Mouse (Mus musculus): ENCODE data around the gene Tbx10. TPM values are rescaled to one million over a fixed set of nuclear protein-coding genes. Genes with fewer than 3 reads are reported as not detected.
"Not testable (repeated sequence)": the region's sequence is repeated elsewhere in the genome, so short reads cannot be mapped to it uniquely, and the experiment has no call there.

The Tbx10 gene
- polyA plus RNA-seq, 1 experiment, result 0.46 TPM

DNA sequence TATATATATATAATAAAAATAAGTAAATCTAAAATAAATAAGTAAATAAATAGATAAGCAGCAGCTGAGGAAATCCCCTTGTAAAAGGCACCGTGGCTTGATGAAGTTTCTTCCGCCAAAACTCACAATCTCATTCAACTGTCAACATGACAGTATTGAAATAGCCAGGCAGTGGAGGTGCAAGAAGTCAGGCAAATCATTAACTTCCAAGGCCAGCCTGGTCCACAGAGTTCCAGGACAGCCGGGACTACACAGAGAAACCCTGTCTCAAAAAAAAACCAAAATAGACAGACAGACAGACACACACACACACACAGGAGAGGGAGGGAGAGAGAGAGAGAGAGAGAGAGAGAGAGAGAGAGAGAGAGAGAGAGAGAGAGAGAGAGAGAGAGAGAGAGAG lies 40.7 kb downstream of the Tbx10 start:
- TF ChIP-seq CTCF (IDR thresholded peaks at IDR 0.05; ENCODE audit: borderline replicate concordance, extremely low read depth, insufficient read depth, insufficient read length) (no peak), POLR2A (IDR thresholded peaks at IDR 0.05; ENCODE audit: borderline replicate concordance, extremely low read depth, insufficient read depth, insufficient read length, poor library complexity, severe bottlenecking) (no peak)
- no peak for DNase-seq (ENCODE audit: low read depth)

DNA sequence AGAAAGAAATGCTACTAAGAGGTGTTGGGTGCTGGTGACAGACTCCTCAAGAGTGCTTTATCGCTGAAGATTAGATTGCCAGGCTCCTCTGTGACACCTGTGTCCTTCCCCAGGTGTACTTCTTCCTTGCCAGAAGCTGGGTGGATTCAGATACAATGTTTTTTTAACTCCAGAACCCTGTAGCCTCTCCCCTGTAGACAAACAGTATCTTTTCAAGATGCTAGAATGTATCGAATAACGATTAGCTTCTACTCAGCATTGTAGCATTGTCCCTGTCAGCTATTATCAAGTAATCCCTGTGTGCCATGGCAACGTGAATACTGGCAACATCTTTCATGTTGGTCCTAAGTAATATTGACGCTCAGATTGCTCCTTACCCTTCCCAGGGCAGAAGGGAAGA lies 41.2 kb downstream of the Tbx10 start:
- TF ChIP-seq CTCF (IDR thresholded peaks at IDR 0.05; ENCODE audit: borderline replicate concordance, extremely low read depth, insufficient read depth, insufficient read length) (no peak), POLR2A (IDR thresholded peaks at IDR 0.05; ENCODE audit: borderline replicate concordance, extremely low read depth, insufficient read depth, insufficient read length, poor library complexity, severe bottlenecking) (no peak)

DNA sequence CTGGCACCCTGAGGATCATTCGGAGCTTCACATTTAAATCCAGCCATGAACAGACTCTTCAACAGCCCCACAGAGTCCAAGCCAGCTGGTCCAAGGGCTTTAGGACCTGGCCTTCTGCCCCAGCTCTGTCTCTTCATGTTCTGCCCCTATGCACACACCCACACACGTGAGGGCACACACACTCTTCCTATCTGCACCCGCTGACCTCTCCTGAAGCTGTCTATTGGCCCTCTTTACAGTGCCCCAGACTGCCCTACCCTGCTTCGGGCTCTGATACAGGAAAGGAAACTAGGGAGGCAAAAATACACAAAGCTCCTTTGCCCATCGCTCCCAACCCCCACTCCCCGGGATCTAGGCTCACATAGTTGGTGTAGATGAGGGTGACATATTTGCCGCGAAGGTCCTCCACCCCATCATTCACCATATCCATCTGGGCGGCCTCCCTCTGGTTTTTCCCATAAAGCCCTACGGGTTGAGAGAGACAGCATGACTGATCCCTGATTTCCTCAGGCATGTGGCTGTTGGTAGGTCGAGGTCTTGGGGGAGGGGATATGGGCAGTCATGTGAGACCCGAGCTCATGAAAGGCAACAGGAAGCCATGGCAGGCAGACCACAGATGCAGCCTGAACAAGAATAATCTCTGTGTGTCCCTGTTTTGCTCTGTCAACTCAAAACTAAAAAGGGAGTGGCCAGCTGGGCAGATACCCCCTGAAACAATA lies 43.9 kb downstream of the Tbx10 start:
- no peak for TF ChIP-seq POLR2A (IDR thresholded peaks at IDR 0.05; ENCODE audit: borderline replicate concordance, extremely low read depth, insufficient read depth, insufficient read length, poor library complexity, severe bottlenecking)
- TF ChIP-seq CTCF (IDR thresholded peaks at IDR 0.05; ENCODE audit: borderline replicate concordance, extremely low read depth, insufficient read depth, insufficient read length), result no peak
- DNase-seq (ENCODE audit: low read depth), result no peak

More for the DNA sequence above, 41.2 kb downstream of the Tbx10 start:
- DNase-seq (ENCODE audit: low read depth), result no peak

DNA sequence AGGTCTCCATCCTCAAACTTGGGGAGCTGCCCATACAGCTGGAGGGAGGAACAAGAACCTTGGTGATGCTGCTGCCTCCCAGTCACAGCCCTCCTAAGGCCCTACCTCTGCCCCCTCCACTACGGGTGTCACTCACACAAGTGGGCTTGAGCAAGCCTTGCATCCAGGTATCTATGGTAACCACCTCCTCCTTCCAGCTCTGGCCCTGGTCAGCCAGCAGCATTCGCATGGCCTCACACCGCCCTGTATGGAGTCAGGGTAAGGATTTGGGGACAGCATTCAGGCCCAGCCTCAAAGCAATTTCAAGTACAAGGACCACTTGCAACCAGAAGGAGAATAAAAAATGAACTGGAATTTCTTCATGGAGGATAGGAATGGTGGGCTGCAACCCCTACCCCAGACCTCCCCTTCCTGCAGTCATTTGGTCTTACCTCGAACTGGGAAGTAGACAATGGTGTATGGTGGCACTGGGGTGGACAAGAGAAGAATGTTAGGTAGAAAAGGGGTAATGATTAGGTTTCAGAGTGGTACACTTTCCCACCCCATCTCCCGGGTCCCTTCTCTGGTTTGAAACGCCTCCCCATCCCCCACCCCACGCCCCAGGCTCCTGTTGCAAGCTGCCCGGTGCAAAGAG lies 44.7 kb downstream of the Tbx10 start:
- DNase-seq (ENCODE audit: low read depth), result not testable (repeated sequence)

DNA sequence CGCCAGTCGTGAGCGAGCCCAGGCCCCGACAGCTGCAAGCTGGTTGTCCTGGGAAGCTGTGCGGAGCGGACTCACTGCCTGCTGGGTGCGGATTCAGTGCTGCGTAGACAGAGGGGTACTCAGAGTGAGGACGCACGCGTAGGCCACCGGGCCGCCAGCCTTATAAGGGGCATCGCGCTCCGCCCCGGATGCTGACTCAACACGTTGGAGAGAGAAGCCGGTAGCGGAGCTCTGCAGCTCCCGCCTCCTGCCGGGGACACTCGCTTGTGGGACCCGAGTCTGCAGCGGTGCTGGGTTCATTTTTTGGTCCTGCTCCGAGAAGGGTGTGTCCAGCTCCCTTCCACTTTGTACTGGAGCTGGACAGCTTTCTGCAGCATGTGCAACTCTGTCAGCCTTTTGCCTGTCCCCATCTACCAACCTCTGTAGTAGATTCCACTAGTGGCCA lies 45.3 kb downstream of the Tbx10 start, which contains the start of gene Gstp1:
Gstp1 (minus strand) TSS at position 198 of the 445 bp plus-strand sequence.
- TF ChIP-seq POLR2A (IDR thresholded peaks at IDR 0.05; ENCODE audit: borderline replicate concordance, extremely low read depth, insufficient read depth, insufficient read length, poor library complexity, severe bottlenecking), result peak; percentile 55; the same call in 1 of the 2 replicates
- no peak for TF ChIP-seq CTCF (IDR thresholded peaks at IDR 0.05; ENCODE audit: borderline replicate concordance, extremely low read depth, insufficient read depth, insufficient read length)
- DNase-seq (ENCODE audit: low read depth), result peak; percentile 88

DNA sequence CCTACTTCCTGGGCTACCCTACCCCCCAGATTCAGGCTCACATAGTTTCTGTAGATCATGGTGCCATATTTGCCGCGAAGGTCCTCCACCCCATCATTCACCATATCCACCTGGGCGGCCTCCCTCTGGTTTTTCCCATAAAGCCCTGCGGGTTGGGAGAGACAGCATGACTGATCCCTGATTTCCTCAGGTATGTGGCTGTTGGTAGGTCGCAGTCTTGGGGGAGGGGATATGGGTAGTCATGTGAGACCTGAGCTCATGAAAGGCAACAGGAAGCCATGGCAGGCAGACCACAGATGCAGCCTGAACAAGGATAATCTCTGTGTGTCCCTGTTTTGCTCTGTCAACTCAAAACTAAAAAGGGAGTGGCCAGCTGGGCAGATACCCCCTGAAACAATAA lies 48.4 kb downstream of the Tbx10 start:
- not testable (repeated sequence) for DNase-seq (ENCODE audit: low read depth)

DNA sequence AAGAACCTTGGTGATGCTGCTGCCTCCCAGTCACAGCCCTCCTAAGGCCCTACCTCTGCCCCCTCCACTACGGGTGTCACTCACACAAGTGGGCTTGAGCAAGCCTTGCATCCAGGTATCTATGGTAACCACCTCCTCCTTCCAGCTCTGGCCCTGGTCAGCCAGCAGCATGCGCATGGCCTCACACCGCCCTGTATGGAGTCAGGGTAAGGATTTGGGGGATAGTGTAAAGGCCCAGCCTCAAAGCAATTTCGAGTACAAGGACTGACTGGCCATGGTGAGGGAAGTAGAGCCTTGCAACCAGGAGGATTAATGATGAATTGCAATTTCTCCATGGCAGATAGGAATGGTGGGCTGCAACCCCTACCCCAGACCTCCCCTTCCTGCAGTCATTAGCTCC lies 48.9 kb downstream of the Tbx10 start:
- DNase-seq (ENCODE audit: low read depth), result not testable (repeated sequence)

DNA sequence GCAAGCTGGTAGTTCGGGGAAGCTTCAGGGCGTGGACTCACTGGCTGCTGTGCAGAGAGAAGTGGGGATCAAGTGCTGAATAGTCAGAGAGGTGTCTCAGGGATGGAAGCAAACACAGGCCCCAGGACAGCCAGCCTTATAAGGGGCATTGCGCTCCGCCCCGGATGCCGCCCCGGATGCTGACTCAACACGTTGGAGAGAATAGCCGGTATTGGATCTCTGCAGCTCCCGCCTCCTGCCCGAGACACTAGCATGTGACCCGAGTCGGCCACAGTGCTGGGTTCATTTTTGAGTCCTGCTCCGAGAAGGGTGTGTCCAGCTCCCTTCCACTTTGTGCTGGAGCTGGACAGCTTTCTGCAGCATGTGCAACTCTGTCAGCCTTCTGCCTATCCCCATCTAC lies 49.6 kb downstream of the Tbx10 start:
- TF ChIP-seq POLR2A (IDR thresholded peaks at IDR 0.05; ENCODE audit: borderline replicate concordance, extremely low read depth, insufficient read depth, insufficient read length, poor library complexity, severe bottlenecking), result no peak
- no peak for TF ChIP-seq CTCF (IDR thresholded peaks at IDR 0.05; ENCODE audit: borderline replicate concordance, extremely low read depth, insufficient read depth, insufficient read length)
- no peak for DNase-seq (ENCODE audit: low read depth)

DNA sequence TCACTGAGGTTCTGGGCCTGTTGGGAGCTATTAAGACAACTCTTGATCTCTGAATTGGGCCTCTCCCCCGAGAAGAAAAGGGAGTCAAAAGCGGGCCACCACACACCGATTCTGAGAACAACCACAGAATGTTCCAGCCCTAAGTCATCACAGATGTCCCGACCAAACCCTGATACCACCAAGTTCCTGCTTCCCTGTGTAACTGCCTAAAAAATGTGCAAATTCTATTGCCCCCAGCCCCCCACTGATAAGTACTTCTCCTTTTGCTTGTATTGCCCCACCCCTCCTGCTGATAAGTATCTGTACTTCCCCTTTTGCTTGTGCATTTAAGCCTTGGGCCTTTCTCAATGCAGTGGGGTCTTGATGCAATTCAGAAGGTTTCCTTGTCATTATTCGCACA lies 51.6 kb downstream of the Tbx10 start:
- not testable (repeated sequence) for DNase-seq (ENCODE audit: low read depth)

DNA sequence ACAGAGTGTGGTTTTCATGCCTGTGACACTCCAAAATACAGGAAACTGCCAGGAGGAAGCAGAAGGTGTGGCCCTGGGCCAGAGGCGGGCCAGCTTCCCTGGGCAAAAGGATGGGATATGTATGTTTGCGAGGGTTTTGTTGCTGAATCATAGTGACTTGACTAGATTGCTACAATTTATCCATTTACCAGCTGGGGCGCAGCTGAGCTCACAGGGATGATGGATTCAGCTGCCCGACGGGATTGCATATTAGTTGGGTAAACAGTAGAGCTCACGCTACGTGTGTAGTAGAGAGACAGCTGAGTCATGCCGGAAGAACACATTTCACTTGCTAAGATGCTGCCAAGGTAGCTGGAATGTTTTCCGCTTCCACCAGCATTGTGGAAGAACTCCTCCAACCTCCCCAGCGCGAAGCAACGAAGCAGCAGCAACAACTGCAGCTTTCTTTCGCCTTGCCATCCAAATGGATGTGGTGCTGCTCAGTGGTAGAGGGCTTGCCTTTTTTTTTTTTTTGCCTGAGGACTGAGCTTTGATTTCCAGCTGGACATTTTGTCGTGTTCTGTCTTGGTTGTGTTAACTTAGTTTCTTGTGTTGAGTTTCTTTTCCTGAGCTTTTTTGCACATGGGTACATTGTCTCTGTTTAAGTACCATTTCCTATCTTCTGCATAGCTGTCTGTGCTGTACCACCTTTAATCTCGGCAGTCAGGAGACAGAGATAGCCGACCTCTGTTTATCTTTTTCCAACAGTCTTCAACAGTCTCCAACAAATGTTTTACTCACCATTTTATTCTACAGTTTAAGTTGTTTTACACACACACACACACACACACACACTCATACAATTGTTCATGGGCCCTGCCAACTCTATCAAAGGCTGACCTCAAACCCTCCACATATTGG lies 53.7 kb downstream of the Tbx10 start, which contains the start of gene Gstp2:
Gstp2 (minus strand) TSS at position 58 of the 900 bp plus-strand sequence.
- DNase-seq (ENCODE audit: low read depth), result peak; percentile 84
- no peak for TF ChIP-seq POLR2A (IDR thresholded peaks at IDR 0.05; ENCODE audit: borderline replicate concordance, extremely low read depth, insufficient read depth, insufficient read length, poor library complexity, severe bottlenecking)
- peak; percentile 19; the same call in 1 of the 2 replicates for TF ChIP-seq CTCF (IDR thresholded peaks at IDR 0.05; ENCODE audit: borderline replicate concordance, extremely low read depth, insufficient read depth, insufficient read length)

DNA sequence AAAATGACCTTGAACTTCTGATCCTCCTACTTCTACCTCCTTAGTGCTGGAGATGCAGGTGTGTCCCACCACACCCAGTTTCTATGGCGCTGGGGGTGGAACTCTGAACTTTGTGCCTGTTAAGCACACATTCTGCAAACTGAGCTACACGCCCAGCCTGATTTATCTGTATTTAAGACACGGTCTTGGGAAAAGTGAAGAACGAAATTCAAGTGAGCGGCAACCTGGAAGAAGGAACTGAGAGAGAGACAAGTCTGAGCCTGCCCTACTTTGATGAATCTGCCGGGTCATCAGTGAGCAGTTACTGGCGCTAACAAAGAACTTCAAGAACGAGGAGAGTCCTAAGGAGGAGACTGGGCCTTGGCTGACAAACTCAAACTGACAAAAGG lies 54.3 kb downstream of the Tbx10 start:
- DNase-seq (ENCODE audit: low read depth), result no peak
- TF ChIP-seq CTCF (IDR thresholded peaks at IDR 0.05; ENCODE audit: borderline replicate concordance, extremely low read depth, insufficient read depth, insufficient read length) (no peak), POLR2A (IDR thresholded peaks at IDR 0.05; ENCODE audit: borderline replicate concordance, extremely low read depth, insufficient read depth, insufficient read length, poor library complexity, severe bottlenecking) (no peak)

DNA sequence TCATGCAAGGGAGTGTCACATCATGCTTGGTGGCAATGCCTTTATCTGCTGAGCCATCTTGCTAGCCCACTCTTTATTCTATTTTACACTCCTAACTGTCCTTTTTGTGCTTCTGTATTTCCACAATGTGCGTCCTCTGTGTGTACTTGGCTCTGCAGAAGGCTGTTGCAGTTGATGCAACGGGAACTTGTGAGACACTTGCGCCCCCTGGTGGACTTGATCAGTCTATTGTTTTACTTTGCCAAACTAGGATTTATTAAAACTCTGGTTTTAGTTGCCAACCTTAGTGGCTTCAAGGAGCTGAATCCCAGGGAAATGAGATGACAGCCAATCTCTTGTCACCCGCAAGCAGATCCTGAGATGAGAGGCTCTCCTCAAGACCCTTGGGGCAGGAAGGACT lies 55.3 kb downstream of the Tbx10 start:
- DNase-seq (ENCODE audit: low read depth), result peak; percentile 90
- peak; percentile 76; the same call in 1 of the 2 replicates for TF ChIP-seq CTCF (IDR thresholded peaks at IDR 0.05; ENCODE audit: borderline replicate concordance, extremely low read depth, insufficient read depth, insufficient read length)
- no peak for TF ChIP-seq POLR2A (IDR thresholded peaks at IDR 0.05; ENCODE audit: borderline replicate concordance, extremely low read depth, insufficient read depth, insufficient read length, poor library complexity, severe bottlenecking)

DNA sequence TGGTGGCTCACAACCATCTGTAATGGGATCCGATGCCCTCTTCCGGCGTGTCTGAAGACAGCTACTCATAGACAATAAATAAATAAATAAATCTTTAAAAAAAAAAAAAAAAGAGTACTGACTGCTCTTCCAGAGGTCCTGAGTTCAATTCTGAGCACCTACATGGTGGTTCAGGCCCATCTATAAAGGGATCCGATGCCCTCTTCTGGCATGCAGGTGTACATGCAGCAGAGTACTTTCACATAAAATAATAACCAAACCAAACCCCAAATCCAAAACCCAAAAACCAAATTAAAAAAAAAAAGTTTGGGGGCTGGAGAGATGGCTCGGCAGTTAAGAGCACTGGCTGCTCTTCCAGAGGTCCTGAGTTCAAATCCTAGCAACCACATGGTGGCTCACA lies 56.5 kb downstream of the Tbx10 start:
- DNase-seq (ENCODE audit: low read depth), result not testable (repeated sequence)
